In the genomic region with DNA sequence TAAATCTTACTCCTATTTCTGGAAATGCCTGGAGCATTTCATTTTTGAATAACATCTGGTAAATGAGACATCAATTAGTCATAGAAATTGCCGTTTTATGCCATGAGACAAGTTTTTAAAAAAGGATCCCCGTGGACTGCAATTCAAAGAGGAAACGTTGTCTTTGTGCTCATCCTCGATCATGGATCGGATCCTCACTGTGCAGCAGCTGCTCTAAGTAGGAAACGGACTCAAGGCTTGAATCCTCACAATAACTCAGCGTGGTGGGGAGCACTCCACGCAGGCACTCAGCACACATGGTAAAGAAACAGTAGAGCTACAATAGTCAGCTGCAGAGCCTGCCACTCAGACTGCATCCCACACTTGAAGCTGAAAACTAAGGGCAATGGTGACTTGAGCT, we compare ENCODE assay signal across 21 mouse cellular contexts. TPM values are rescaled to one million over a fixed set of nuclear protein-coding genes. Genes with fewer than 3 reads are reported as not detected.
"Had no signal": no experiment of that assay in that cellular context is flagged by ENCODE, and none has a peak within 500 bp of the region (broad histone marks: within the 10 kb centered on the region; RNA-seq: fewer than 3 reads in every experiment).

No protein-coding gene starts in this region.

- H3K4me3 ChIP-seq: left cerebral cortex, adult 2 months; liver, embryonic 13.5 days; midbrain, embryonic 12.5 days; midbrain, embryonic 15.5 days; neural tube, embryonic 12.5 days; neural tube, embryonic 15.5 days; stomach, embryonic 15.5 days had no signal

- H3K4me2 ChIP-seq: liver, embryonic 13.5 days; midbrain, embryonic 12.5 days; midbrain, embryonic 15.5 days; neural tube, embryonic 12.5 days; neural tube, embryonic 15.5 days; stomach, embryonic 15.5 days had no signal

- DNase-seq: kidney, adult 9 months; kidney, postnatal 14 days; kidney, postnatal 4 days; liver, embryonic 13.5 days; lung, adult 2 months; right cerebral cortex, adult 18-20 months; right cerebral cortex, postnatal 14 days; spleen, adult 18-20 months; thymus, adult 2 months; thymus, postnatal 14 days; thymus, postnatal 4 days had no signal

- H3K27ac ChIP-seq: left cerebral cortex, adult 2 months; liver, embryonic 13.5 days; macrophage; midbrain, embryonic 12.5 days; midbrain, embryonic 15.5 days; neural tube, embryonic 12.5 days; neural tube, embryonic 15.5 days; stomach, embryonic 15.5 days had no signal

- H3K9me3 ChIP-seq: liver, embryonic 13.5 days; midbrain, embryonic 12.5 days; midbrain, embryonic 15.5 days; neural tube, embryonic 12.5 days; neural tube, embryonic 15.5 days; stomach, embryonic 15.5 days had no signal

- H3K9ac ChIP-seq: liver, embryonic 13.5 days; midbrain, embryonic 12.5 days; midbrain, embryonic 15.5 days; neural tube, embryonic 12.5 days; neural tube, embryonic 15.5 days; stomach, embryonic 15.5 days had no signal

- H3K4me1 ChIP-seq: liver, embryonic 13.5 days; midbrain, embryonic 12.5 days; midbrain, embryonic 15.5 days; neural tube, embryonic 12.5 days; neural tube, embryonic 15.5 days; stomach, embryonic 15.5 days had no signal

- H3K36me3 ChIP-seq: liver, embryonic 13.5 days; midbrain, embryonic 12.5 days; midbrain, embryonic 15.5 days; neural tube, embryonic 12.5 days; neural tube, embryonic 15.5 days; stomach, embryonic 15.5 days had no signal

- H3K27me3 ChIP-seq: liver, embryonic 13.5 days; midbrain, embryonic 12.5 days; midbrain, embryonic 15.5 days; neural tube, embryonic 12.5 days; neural tube, embryonic 15.5 days; stomach, embryonic 15.5 days had no signal

- ATAC-seq: midbrain, embryonic 15.5 days had no signal

RNA-seq across cellular contexts. Expression of gene Tnn, which starts 23.5 kb away (rescaled TPM):
- total RNA-seq: liver, adult 2 months; megakaryocyte, adult 5-6 weeks had no signal
- polyA plus RNA-seq: limb, embryonic 11.5 days; liver, adult 2 months; macrophage; midbrain, embryonic 15.5 days had no signal
